Mouse (Mus musculus) myocyte (in vitro differentiated cells): Measurements from ENCODE around the gene Dynll1. TPM values are rescaled to one million over a fixed set of nuclear protein-coding genes. Genes with fewer than 3 reads are reported as not detected.

Source experiments
- H3K27me3 ChIP-seq: one replicate; pipeline ENCODE4 v1.6.1; 2011; ENCODE audit not compliant: control insufficient read depth, insufficient read depth, insufficient read length
- H3K36me3 ChIP-seq: one replicate; pipeline ENCODE4 v1.6.1; 2011; ENCODE audit not compliant: control insufficient read depth, insufficient read depth
- H3K4me2 ChIP-seq: one replicate; pipeline ENCODE4 v1.6.1; 2011; ENCODE audit warnings: low read depth, control low read depth
- H3K4me3 ChIP-seq: one replicate; pipeline ENCODE4 v1.5.1; 2011; ENCODE audit warnings: mild to moderate bottlenecking, control low read depth, moderate library complexity
- H3K79me2 ChIP-seq: one replicate; pipeline ENCODE4 v1.6.1; 2011; ENCODE audit not compliant: control insufficient read depth, insufficient read depth
- H3ac ChIP-seq: one replicate; pipeline ENCODE4 v1.6.1; 2011; ENCODE audit not compliant: control insufficient read depth, insufficient read length
- CEBPB ChIP-seq: IDR thresholded peaks from 2 replicates; pipeline ENCODE4 v1.6.1; 2011; ENCODE audit warnings: mild to moderate bottlenecking, moderate library complexity; ENCODE audit not compliant: poor library complexity, insufficient read depth, severe bottlenecking
- E2F4 ChIP-seq: IDR thresholded peaks from one replicate; pipeline ENCODE4 v1.6.1; 2011; ENCODE audit warnings: mild to moderate bottlenecking, control low read depth, moderate library complexity; ENCODE audit not compliant: insufficient read depth
- MAX ChIP-seq: IDR thresholded peaks from one replicate; pipeline ENCODE4 v1.6.1; 2011; ENCODE audit warnings: low read depth, mild to moderate bottlenecking, control low read depth
- MYOD1 ChIP-seq, 3 experiments: IDR thresholded peaks; one replicate each; pipeline ENCODE4 v1.6.1; 2011; ENCODE audit warnings: control low read depth in 2 of 3, low read depth in 2 of 3, mild to moderate bottlenecking in 2 of 3, moderate library complexity in 1 of 3; ENCODE audit not compliant: insufficient read length in 2 of 3, control insufficient read depth in 1 of 3
- MYOG ChIP-seq, 3 experiments: IDR thresholded peaks; one replicate each; pipeline ENCODE4 v1.6.1; 2011; ENCODE audit warnings: control low read depth in 2 of 3, low read depth in 2 of 3, mild to moderate bottlenecking in 2 of 3; ENCODE audit not compliant: insufficient read length in 2 of 3, control insufficient read depth in 1 of 3, insufficient read depth in 1 of 3
- POLR2A ChIP-seq: IDR thresholded peaks from one replicate; pipeline ENCODE4 v1.6.1; 2011; ENCODE audit warnings: low read depth, mild to moderate bottlenecking, control low read depth, moderate library complexity; ENCODE audit not compliant: insufficient read length
- POLR2AphosphoS2 ChIP-seq: IDR thresholded peaks from one replicate; pipeline ENCODE4 v1.6.1; 2011; ENCODE audit warnings: low read depth, control low read depth; ENCODE audit not compliant: insufficient read length
- REST ChIP-seq: IDR thresholded peaks from one replicate; pipeline ENCODE4 v1.6.1; 2011; ENCODE audit warnings: mild to moderate bottlenecking, control low read depth, moderate library complexity; ENCODE audit not compliant: insufficient read depth, insufficient read length
- SRF ChIP-seq: IDR thresholded peaks from one replicate; pipeline ENCODE4 v1.6.1; 2011; ENCODE audit warnings: low read depth; ENCODE audit not compliant: control insufficient read depth, insufficient read length
- TCF12 ChIP-seq: IDR thresholded peaks from one replicate; pipeline ENCODE4 v1.6.1; 2011; ENCODE audit warnings: mild to moderate bottlenecking, control low read depth; ENCODE audit not compliant: poor library complexity, insufficient read depth, severe bottlenecking
- TCF3 ChIP-seq: IDR thresholded peaks from one replicate; pipeline ENCODE4 v1.6.1; 2011; ENCODE audit warnings: low read depth, control low read depth; ENCODE audit not compliant: insufficient read length
- USF1 ChIP-seq: IDR thresholded peaks from one replicate; pipeline ENCODE4 v1.6.1; 2011; ENCODE audit warnings: low read depth, mild to moderate bottlenecking, control low read depth, moderate library complexity
- polyA plus RNA-seq: library from polyadenylated mRNA; unstranded; fragments of >200 nt; fragmentation: generic; extraction: Trizol; gene quantifications from one replicate; pipeline ENCODE4 v1.2.1, GENCODE M21; 2012; ENCODE audit warnings: missing spikeins

The Dynll1 gene
- polyA plus RNA-seq, 1 experiment = 585 TPM

DNA sequence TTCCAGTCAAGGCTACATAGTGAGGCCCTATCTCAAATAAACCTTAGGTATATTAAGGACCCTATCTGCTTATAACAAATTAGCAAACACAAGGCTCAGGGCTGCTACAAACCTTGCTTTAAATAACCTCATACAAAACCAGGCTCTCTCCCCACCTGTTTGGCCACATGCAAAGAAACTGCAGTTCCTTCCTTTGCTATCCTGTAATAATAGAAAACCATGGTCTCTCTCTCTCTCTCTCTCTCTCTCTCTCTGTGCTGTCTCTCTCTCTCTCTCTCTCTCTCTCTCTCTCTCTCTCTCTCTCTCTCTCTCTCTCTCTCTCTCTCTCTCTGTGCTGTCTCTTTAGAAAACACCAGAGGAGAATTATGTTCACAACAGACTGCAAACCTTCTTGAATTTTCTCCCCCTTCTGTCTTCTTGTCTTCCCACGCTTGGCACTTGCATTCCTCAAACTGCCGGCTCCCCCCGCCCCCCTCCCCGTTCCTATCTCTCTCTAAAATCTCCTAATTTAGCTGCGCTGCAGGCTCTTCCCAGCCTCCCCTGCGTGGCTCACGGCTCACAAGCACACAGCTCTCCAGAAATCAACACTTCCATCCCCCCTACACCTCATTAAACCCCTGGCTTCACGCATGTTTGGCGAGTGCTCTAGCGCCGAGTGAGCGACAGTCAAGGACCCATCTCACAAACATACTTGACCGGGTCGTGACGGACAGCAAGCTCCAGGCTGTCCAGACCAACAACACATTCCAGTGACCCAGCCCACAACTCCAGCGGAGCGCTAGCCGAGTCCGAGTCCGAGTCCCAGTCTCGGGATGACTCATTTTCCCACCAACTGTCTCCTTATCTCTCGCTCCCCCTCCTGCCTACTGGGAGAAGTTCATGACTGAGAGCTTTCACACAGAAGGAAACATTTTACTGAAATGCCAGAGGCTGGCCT, 18.5 kb upstream of the Dynll1 start:
- Histone ChIP-seq H3K4me2 (peak overlapping the region; percentile 91), H3K27me3 (no peaks in the 10 kb centered on the region), H3K79me2 (no peaks in the 10 kb centered on the region), H3ac (no peak overlapping the region), H3K4me3 (peak overlapping the region; percentile 23), H3K36me3 (no peaks in the 10 kb centered on the region)
- no peak for TF ChIP-seq USF1
- TF ChIP-seq E2F4 = no peak
- peak in 2 of 3 experiments; percentile 5 to 29 for TF ChIP-seq MYOD1 (IDR thresholded peaks at IDR 0.05; ENCODE audit: control insufficient read depth in 1 of 3, insufficient read length in 2 of 3, low read depth in 2 of 3)
- no peak for TF ChIP-seq TCF3
- no peak for TF ChIP-seq CEBPB
- TF ChIP-seq TCF12 = no peak
- peak in 1 of 3 experiments; percentile 62 for TF ChIP-seq MYOG (IDR thresholded peaks at IDR 0.05; ENCODE audit: control insufficient read depth in 1 of 3, insufficient read depth in 1 of 3, insufficient read length in 2 of 3, low read depth in 2 of 3)
- no peak for TF ChIP-seq SRF
- TF ChIP-seq POLR2A = peak; percentile 55
- no peak for TF ChIP-seq REST
- peak; percentile 61 for TF ChIP-seq POLR2AphosphoS2
- no peak for TF ChIP-seq MAX

GRCm38 (mm10) chr5:115317645-115318328, 17.0 kb upstream of the Dynll1 start:
- Histone ChIP-seq H3K4me3 (no peak overlapping the region), H3K4me2 (peak overlapping the region; percentile 65), H3ac (no peak overlapping the region), H3K79me2 (no peaks in the 10 kb centered on the region), H3K36me3 (no peaks in the 10 kb centered on the region), H3K27me3 (no peaks in the 10 kb centered on the region)
- TF ChIP-seq MYOD1 (IDR thresholded peaks at IDR 0.05; ENCODE audit: control insufficient read depth in 1 of 3, insufficient read length in 2 of 3, low read depth in 2 of 3) (peak in 1 of 3 experiments; percentile 38), TCF12 (no peak), MYOG (IDR thresholded peaks at IDR 0.05; ENCODE audit: control insufficient read depth in 1 of 3, insufficient read depth in 1 of 3, insufficient read length in 2 of 3, low read depth in 2 of 3) (peak in 1 of 3 experiments; percentile 36)

GRCm38 (mm10) chr5:115316968-115317644, 16.3 kb upstream of the Dynll1 start:
- Histone ChIP-seq H3K27me3 (no peaks in the 10 kb centered on the region), H3K4me3 (no peak overlapping the region), H3K4me2 (peak overlapping the region; percentile 65), H3ac (no peak overlapping the region), H3K79me2 (no peaks in the 10 kb centered on the region), H3K36me3 (no peaks in the 10 kb centered on the region)
- TF ChIP-seq REST (no peak), POLR2A (no peak), SRF (no peak), TCF3 (no peak), CEBPB (no peak)

GRCm38 (mm10) chr5:115313668-115313943, 12.8 kb upstream of the Dynll1 start:
- no peak for TF ChIP-seq TCF12
- no peak for TF ChIP-seq POLR2AphosphoS2
- TF ChIP-seq CEBPB = no peak
- no peak for TF ChIP-seq MAX
- TF ChIP-seq E2F4 = no peak
- TF ChIP-seq MYOG (IDR thresholded peaks at IDR 0.05; ENCODE audit: control insufficient read depth in 1 of 3, insufficient read depth in 1 of 3, insufficient read length in 2 of 3, low read depth in 2 of 3) = no peak
- no peak for TF ChIP-seq POLR2A
- TF ChIP-seq TCF3 = no peak
- TF ChIP-seq SRF = no peak
- no peak for TF ChIP-seq USF1
- TF ChIP-seq REST = no peak
- TF ChIP-seq MYOD1 (IDR thresholded peaks at IDR 0.05; ENCODE audit: control insufficient read depth in 1 of 3, insufficient read length in 2 of 3, low read depth in 2 of 3) = no peak
- H3K79me2 ChIP-seq = no peaks in the 10 kb centered on the region
- H3ac ChIP-seq = no peak overlapping the region
- H3K4me3 ChIP-seq = no peak overlapping the region
- no peak overlapping the region for H3K4me2 ChIP-seq
- H3K27me3 ChIP-seq = peaks cover 11% of the 10 kb centered on the region
- H3K36me3 ChIP-seq = no peaks in the 10 kb centered on the region
